Mouse (Mus musculus) 3134 (cell line): ENCODE data around the gene Syngr3.
"Not testable (repeated sequence)": the region's sequence is repeated elsewhere in the genome, so short reads cannot be mapped to it uniquely, and the experiment has no call there.

Experiments
- DNase-seq: peaks from one replicate; pipeline ENCODE4 v3.0.0-alpha.2; 2011; ENCODE audit warnings: low spot score; ENCODE audit not compliant: insufficient read length; ENCODE audit errors: extremely low read depth

Syngr3 gene

GRCm38 (mm10) chr17:24720616-24721015, 30.9 kb upstream of the Syngr3 start:
- not testable (repeated sequence) for DNase-seq

GRCm38 (mm10) chr17:24719494-24720222, 29.9 kb upstream of the Syngr3 start:
- DNase-seq, result peak; percentile 99

- not testable (repeated sequence) for DNase-seq
Observed at GRCm38 (mm10) chr17:24718938-24719337, 29.2 kb upstream of the Syngr3 start.

GRCm38 (mm10) chr17:24717943-24718342, 28.2 kb upstream of the Syngr3 start, which contains the start of the genes Rnf151 and Rps2:
Gene Rnf151, minus strand, starts transcription at chr17:24718063.
Gene Rps2, plus strand, starts transcription at chr17:24718116.
- no peak for DNase-seq

GRCm38 (mm10) chr17:24716166-24716682, 26.5 kb upstream of the Syngr3 start:
- no peak for DNase-seq

- DNase-seq, result no peak
Observed at GRCm38 (mm10) chr17:24715556-24715955, 25.8 kb upstream of the Syngr3 start.

GRCm38 (mm10) chr17:24708646-24709045, 18.9 kb upstream of the Syngr3 start:
- peak; percentile 45 for DNase-seq

- no peak for DNase-seq
Observed at GRCm38 (mm10) chr17:24707801-24708425, 18.2 kb upstream of the Syngr3 start.

GRCm38 (mm10) chr17:24706982-24707800, 17.4 kb upstream of the Syngr3 start, which contains the start of gene Tbl3:
Gene Tbl3, minus strand, starts transcription at chr17:24707660.
- DNase-seq, result peak; percentile 86

GRCm38 (mm10) chr17:24705821-24706220, 16.1 kb upstream of the Syngr3 start:
- no peak for DNase-seq

GRCm38 (mm10) chr17:24701251-24701650, 11.5 kb upstream of the Syngr3 start:
- no peak for DNase-seq

- DNase-seq, result no peak
Observed at GRCm38 (mm10) chr17:24699473-24699872, 9.7 kb upstream of the Syngr3 start.

GRCm38 (mm10) chr17:24698715-24699114, 9.0 kb upstream of the Syngr3 start:
- DNase-seq, result no peak

- no peak for DNase-seq
Observed at GRCm38 (mm10) chr17:24697985-24698384, 8.2 kb upstream of the Syngr3 start.

GRCm38 (mm10) chr17:24696011-24696697, 6.4 kb upstream of the Syngr3 start, which contains the start of the genes Gfer and Noxo1:
Gene Gfer, minus strand, starts transcription at chr17:24696156.
Gene Noxo1, plus strand, starts transcription at chr17:24696234.
- DNase-seq, result peak; percentile 88

GRCm38 (mm10) chr17:24695326-24696010, 5.7 kb upstream of the Syngr3 start:
- DNase-seq, result peak; percentile 32

GRCm38 (mm10) chr17:24692385-24692784, 2.6 kb upstream of the Syngr3 start:
- DNase-seq, result no peak

GRCm38 (mm10) chr17:24687599-24687998, 2.2 kb downstream of the Syngr3 start:
- DNase-seq, result no peak

- DNase-seq, result no peak
Observed at GRCm38 (mm10) chr17:24687146-24687595, 2.6 kb downstream of the Syngr3 start.
